Mouse (Mus musculus): ENCODE data around the gene Trio. TPM values are rescaled to one million over a fixed set of nuclear protein-coding genes. Genes with fewer than 3 reads are reported as not detected.

The Trio gene
- polyA plus RNA-seq, 1 experiment from 2014 or later, result 18.6 TPM

- H3K36me3 ChIP-seq, result peaks cover 78% of the 10 kb centered on the region
- no peaks in the 10 kb centered on the region for H3K27me3 ChIP-seq (replicated peaks)
- no peak overlapping the region for H3K27ac ChIP-seq (ENCODE audit: poor library complexity, severe bottlenecking)
- H3K4me3 ChIP-seq, result no peak overlapping the region
- H3K9me3 ChIP-seq (replicated peaks), result no peaks in the 10 kb centered on the region
- ATAC-seq (ENCODE audit: insufficient number of reproducible peaks, low FRiP score), result no peak
- peaks cover 19% of the 10 kb centered on the region for H3K4me1 ChIP-seq (replicated peaks)
- no peak overlapping the region for H3K9ac ChIP-seq
- 79% methylated on average over 12 of the region's 12 CpGs for WGBS
- H3K4me2 ChIP-seq, result no peak overlapping the region
These were observed 255.0 kb downstream of the Trio start for GRCm38 (mm10) chr15:27770513-27771196.

GRCm38 (mm10) chr15:27761416-27761815 is 264.2 kb downstream of the Trio start:
- no peak for ATAC-seq (ENCODE audit: insufficient number of reproducible peaks, low FRiP score)
- Histone ChIP-seq H3K27ac (ENCODE audit: poor library complexity, severe bottlenecking) (no peak overlapping the region), H3K4me3 (no peak overlapping the region), H3K4me1 (replicated peaks) (no peaks in the 10 kb centered on the region), H3K4me2 (no peak overlapping the region), H3K9ac (no peak overlapping the region), H3K27me3 (replicated peaks) (no peaks in the 10 kb centered on the region), H3K9me3 (replicated peaks) (no peaks in the 10 kb centered on the region), H3K36me3 (peaks cover 87% of the 10 kb centered on the region)
- 86% methylated on average over 3 of the region's 3 CpGs for WGBS

- ATAC-seq (ENCODE audit: insufficient number of reproducible peaks, low FRiP score), result no peak
- WGBS, result 88% methylated on average over 1 of the region's 1 CpGs
- Histone ChIP-seq H3K4me3 (no peak overlapping the region), H3K4me1 (replicated peaks) (no peaks in the 10 kb centered on the region), H3K27me3 (replicated peaks) (no peaks in the 10 kb centered on the region), H3K27ac (ENCODE audit: poor library complexity, severe bottlenecking) (no peak overlapping the region), H3K9me3 (replicated peaks) (no peaks in the 10 kb centered on the region), H3K36me3 (peaks cover 87% of the 10 kb centered on the region), H3K9ac (no peak overlapping the region), H3K4me2 (no peak overlapping the region)
These were observed 265.0 kb downstream of the Trio start for GRCm38 (mm10) chr15:27760655-27761054.

GRCm38 (mm10) chr15:27759890-27760289 is 265.8 kb downstream of the Trio start:
- H3K27ac ChIP-seq (ENCODE audit: poor library complexity, severe bottlenecking), result no peak overlapping the region
- no peaks in the 10 kb centered on the region for H3K9me3 ChIP-seq (replicated peaks)
- H3K4me1 ChIP-seq (replicated peaks), result no peaks in the 10 kb centered on the region
- H3K27me3 ChIP-seq (replicated peaks), result no peaks in the 10 kb centered on the region
- ATAC-seq (ENCODE audit: insufficient number of reproducible peaks, low FRiP score), result no peak
- H3K4me2 ChIP-seq, result no peak overlapping the region
- WGBS, result 80% methylated on average over 5 of the region's 5 CpGs
- no peak overlapping the region for H3K4me3 ChIP-seq
- peaks cover 89% of the 10 kb centered on the region for H3K36me3 ChIP-seq
- no peak overlapping the region for H3K9ac ChIP-seq

- Histone ChIP-seq H3K27me3 (replicated peaks) (no peaks in the 10 kb centered on the region), H3K27ac (ENCODE audit: poor library complexity, severe bottlenecking) (no peak overlapping the region), H3K4me1 (replicated peaks) (no peaks in the 10 kb centered on the region), H3K9ac (no peak overlapping the region), H3K36me3 (peaks cover 90% of the 10 kb centered on the region), H3K4me3 (no peak overlapping the region), H3K9me3 (replicated peaks) (no peaks in the 10 kb centered on the region), H3K4me2 (no peak overlapping the region)
- ATAC-seq (ENCODE audit: insufficient number of reproducible peaks, low FRiP score), result no peak
- 55% methylated on average over 6 of the region's 6 CpGs for WGBS
These were observed 267.0 kb downstream of the Trio start for GRCm38 (mm10) chr15:27758680-27759079.

- H3K27me3 ChIP-seq (replicated peaks), result no peaks in the 10 kb centered on the region
- H3K4me3 ChIP-seq, result no peak overlapping the region
- peaks cover 94% of the 10 kb centered on the region for H3K36me3 ChIP-seq
- H3K4me1 ChIP-seq (replicated peaks), result peaks cover 6% of the 10 kb centered on the region; the same call in 1 of the 2 replicates
- no peak overlapping the region for H3K9ac ChIP-seq
- no peak overlapping the region for H3K27ac ChIP-seq (ENCODE audit: poor library complexity, severe bottlenecking)
- H3K9me3 ChIP-seq (replicated peaks), result no peaks in the 10 kb centered on the region
- no peak overlapping the region for H3K4me2 ChIP-seq
- WGBS, result 86% methylated on average over 11 of the region's 11 CpGs
- no peak for ATAC-seq (ENCODE audit: insufficient number of reproducible peaks, low FRiP score)
These were observed 269.2 kb downstream of the Trio start for GRCm38 (mm10) chr15:27756426-27756825.

GRCm38 (mm10) chr15:27754571-27755260 is 270.9 kb downstream of the Trio start:
- H3K4me3 ChIP-seq, result no peak overlapping the region
- H3K36me3 ChIP-seq, result peaks cover 94% of the 10 kb centered on the region
- H3K27ac ChIP-seq (ENCODE audit: poor library complexity, severe bottlenecking), result no peak overlapping the region
- H3K9ac ChIP-seq, result no peak overlapping the region
- no peaks in the 10 kb centered on the region for H3K27me3 ChIP-seq (replicated peaks)
- no peak overlapping the region for H3K4me2 ChIP-seq
- H3K9me3 ChIP-seq (replicated peaks), result no peaks in the 10 kb centered on the region
- ATAC-seq (ENCODE audit: insufficient number of reproducible peaks, low FRiP score), result no peak
- peaks cover 6% of the 10 kb centered on the region; the same call in 1 of the 2 replicates for H3K4me1 ChIP-seq (replicated peaks)
- WGBS, result 78% methylated on average over 7 of the region's 7 CpGs

GRCm38 (mm10) chr15:27753923-27754322 is 271.7 kb downstream of the Trio start:
- no peaks in the 10 kb centered on the region for H3K9me3 ChIP-seq (replicated peaks)
- H3K36me3 ChIP-seq, result peaks cover 94% of the 10 kb centered on the region
- H3K4me1 ChIP-seq (replicated peaks), result peaks cover 6% of the 10 kb centered on the region; the same call in 1 of the 2 replicates
- H3K9ac ChIP-seq, result no peak overlapping the region
- no peak overlapping the region for H3K27ac ChIP-seq (ENCODE audit: poor library complexity, severe bottlenecking)
- no peaks in the 10 kb centered on the region for H3K27me3 ChIP-seq (replicated peaks)
- H3K4me2 ChIP-seq, result no peak overlapping the region
- no peak for ATAC-seq (ENCODE audit: insufficient number of reproducible peaks, low FRiP score)
- WGBS, result 69% methylated on average over 5 of the region's 5 CpGs
- no peak overlapping the region for H3K4me3 ChIP-seq

- H3K27ac ChIP-seq (ENCODE audit: poor library complexity, severe bottlenecking), result 0 out of 2 replicates have a peak overlapping the region, but pooled peaks have one; percentile 9
- H3K36me3 ChIP-seq, result peaks cover 95% of the 10 kb centered on the region
- H3K9ac ChIP-seq, result no peak overlapping the region
- no peak for ATAC-seq (ENCODE audit: insufficient number of reproducible peaks, low FRiP score)
- H3K4me2 ChIP-seq, result no peak overlapping the region
- 77% methylated on average over 7 of the region's 7 CpGs for WGBS
- no peaks in the 10 kb centered on the region for H3K9me3 ChIP-seq (replicated peaks)
- H3K4me1 ChIP-seq (replicated peaks), result peaks cover 6% of the 10 kb centered on the region; the same call in 1 of the 2 replicates
- H3K27me3 ChIP-seq (replicated peaks), result no peaks in the 10 kb centered on the region
- no peak overlapping the region for H3K4me3 ChIP-seq
These were observed 272.8 kb downstream of the Trio start for GRCm38 (mm10) chr15:27752677-27753342.

- H3K4me3 ChIP-seq, result no peak overlapping the region
- H3K4me2 ChIP-seq, result no peak overlapping the region
- no peaks in the 10 kb centered on the region for H3K9me3 ChIP-seq (replicated peaks)
- no peak overlapping the region for H3K27ac ChIP-seq (ENCODE audit: poor library complexity, severe bottlenecking)
- H3K27me3 ChIP-seq (replicated peaks), result no peaks in the 10 kb centered on the region
- 0 out of 2 replicates have a peak, but pooled peaks have one; percentile 54 for ATAC-seq (ENCODE audit: insufficient number of reproducible peaks, low FRiP score)
- peaks cover 96% of the 10 kb centered on the region for H3K36me3 ChIP-seq
- peaks cover 6% of the 10 kb centered on the region; the same call in 1 of the 2 replicates for H3K4me1 ChIP-seq (replicated peaks)
- WGBS, result 73% methylated on average over 12 of the region's 12 CpGs
- H3K9ac ChIP-seq, result no peak overlapping the region
These were observed 273.8 kb downstream of the Trio start for GRCm38 (mm10) chr15:27751612-27752405.
